Mouse (Mus musculus): ENCODE measurements around the gene Adcy5.

Adcy5 gene

GRCm38 (mm10) chr16:35206426-35206825 is 51.7 kb downstream of the Adcy5 start:
- no peak for DNase-seq (ENCODE audit: low spot score)

GRCm38 (mm10) chr16:35208796-35209195 is 54.1 kb downstream of the Adcy5 start:
- DNase-seq (ENCODE audit: low spot score), result no peak

- no peak for DNase-seq (ENCODE audit: low spot score)
Measured at GRCm38 (mm10) chr16:35209753-35210152, 55.1 kb downstream of the Adcy5 start.

DNA sequence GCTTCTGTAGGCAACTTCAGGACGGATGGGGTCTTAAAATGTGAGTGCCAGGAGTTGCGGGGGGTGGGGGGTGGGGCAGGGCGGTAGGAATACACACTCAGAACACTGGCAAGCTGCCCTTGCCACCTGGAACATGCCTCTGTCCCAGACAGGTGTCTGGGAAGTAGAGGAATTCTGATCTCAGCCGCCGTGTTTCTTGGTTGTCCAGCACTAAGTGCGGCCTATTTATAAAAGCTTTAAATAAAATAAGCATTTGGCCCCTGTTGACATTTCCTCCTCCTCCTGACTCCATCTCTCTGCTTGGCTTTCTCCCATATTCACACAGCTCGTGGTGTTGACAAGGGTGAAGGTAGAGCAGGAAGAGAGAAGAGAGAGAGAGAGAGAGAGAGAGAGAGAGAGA is 60.4 kb downstream of the Adcy5 start:
- DNase-seq (ENCODE audit: low spot score), result no peak

DNA sequence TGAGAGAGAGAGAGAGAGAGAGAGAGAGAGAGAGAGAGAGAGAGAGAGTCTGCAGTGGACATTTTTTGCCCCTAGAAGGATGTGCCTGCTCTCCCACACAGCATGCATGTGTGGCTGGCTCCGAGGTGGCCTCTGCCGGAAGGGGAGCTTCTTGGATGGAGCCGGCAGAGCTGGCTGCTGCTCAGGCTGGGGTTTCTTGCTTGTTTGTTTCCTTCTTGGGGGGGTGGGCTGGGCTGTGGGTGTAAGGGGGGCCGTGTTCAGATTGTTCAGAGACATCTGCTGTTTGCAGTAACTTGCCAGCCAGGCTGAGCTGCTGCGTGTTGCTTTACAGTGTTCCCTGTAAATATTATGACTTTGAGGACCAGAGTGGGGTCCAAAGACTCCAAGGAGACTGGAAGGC is 60.8 kb downstream of the Adcy5 start:
- DNase-seq (ENCODE audit: low spot score), result no peak

GRCm38 (mm10) chr16:35216826-35217491 is 62.3 kb downstream of the Adcy5 start:
- no peak for DNase-seq (ENCODE audit: low spot score)

- no peak for DNase-seq (ENCODE audit: low spot score)
Measured at GRCm38 (mm10) chr16:35220412-35220811, 65.7 kb downstream of the Adcy5 start.

DNA sequence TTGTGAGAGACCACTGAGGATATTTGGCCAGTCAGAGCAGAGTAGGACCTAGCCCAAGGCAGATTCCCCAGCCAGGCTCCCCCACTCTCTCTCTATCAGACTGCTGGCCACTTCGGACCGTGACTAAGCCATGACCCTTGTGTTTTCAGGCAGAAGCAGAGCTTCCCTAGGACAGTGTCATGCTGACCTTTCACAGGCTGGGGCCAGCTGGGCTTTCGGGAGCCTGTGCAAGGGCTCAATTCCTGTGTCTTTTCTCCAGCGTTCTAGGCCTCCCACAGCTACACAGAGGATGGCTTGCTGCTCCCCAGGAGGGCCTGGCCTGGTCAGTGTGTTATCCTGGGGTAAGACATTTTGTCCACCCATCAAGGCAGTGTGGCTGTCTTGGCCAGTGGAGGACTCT is 66.9 kb downstream of the Adcy5 start:
- peak; percentile 42 for DNase-seq (ENCODE audit: low spot score)

- no peak for DNase-seq (ENCODE audit: low spot score)
Measured at GRCm38 (mm10) chr16:35223930-35224329, 69.3 kb downstream of the Adcy5 start.

GRCm38 (mm10) chr16:35224716-35225115 is 70.0 kb downstream of the Adcy5 start:
- DNase-seq (ENCODE audit: low spot score), result no peak

DNA sequence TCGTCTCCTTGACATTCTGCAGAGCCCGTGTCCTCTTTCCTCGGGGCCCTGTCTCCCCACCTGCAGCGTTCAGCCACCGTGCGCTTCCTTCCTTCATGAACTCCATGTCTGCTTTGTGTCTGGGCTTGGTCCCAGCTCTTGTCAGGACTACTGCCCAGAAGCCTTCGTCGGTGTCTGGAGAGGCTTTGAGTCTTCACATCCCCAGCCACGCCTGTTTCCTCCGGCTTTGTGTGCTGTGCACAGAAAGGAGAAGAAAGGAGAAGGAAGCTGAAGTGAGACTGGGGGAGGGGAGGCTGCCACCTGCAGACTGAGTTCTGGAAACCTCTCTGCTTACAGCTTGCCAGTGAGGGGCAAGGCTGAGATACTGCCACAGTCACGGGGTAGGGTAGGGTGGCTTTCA is 74.9 kb downstream of the Adcy5 start:
- DNase-seq (ENCODE audit: low spot score), result no peak

DNA sequence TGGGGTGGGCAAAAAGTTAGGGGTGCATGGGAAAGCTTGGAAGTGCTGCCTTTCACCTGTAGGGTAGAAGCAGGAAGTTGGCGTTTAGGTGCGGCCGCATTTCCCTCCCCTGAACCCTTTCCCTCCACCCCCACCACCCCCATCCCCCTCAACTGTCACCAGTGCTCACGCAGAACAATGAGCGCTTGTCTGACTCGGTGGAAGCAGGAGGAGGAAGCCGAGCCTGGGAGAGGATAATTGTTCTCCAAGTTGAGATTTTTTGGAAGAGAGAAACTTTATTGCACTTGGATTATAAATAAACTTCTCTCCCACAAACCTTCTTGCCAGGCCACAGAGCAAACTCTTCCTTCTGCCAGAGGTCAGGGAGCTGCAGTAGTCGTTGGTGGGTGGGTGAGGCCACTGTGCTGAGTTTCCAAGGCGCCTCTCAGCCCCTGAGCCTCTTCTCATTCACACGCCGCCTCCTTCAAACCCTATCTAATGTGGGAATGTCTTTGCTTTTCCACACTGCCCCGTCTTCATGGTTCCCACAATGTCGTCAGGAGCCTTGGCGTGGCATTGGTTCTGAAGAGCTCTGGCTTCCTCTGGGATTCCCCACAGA is 77.6 kb downstream of the Adcy5 start:
- DNase-seq (ENCODE audit: low spot score), result no peak

DNA sequence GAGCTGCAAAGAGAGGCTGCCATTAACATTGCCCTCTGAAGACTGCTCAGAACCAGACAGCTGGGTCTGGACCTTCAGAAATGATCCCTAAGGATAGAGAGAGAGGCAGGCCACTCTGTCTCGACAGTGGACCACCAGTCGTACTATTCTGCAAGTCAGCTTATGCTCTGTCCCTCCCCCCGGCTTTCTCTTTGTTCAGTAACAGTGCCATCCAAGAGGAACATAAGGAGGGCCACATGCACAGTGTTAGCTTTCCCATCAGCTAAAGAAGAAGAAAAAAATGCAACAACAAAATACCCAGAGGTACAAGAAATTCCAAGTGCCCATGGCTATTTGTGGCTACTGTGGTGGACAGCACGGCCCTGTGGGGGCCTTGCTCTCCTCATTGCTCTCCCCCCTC is 78.7 kb downstream of the Adcy5 start:
- DNase-seq (ENCODE audit: low spot score), result no peak

GRCm38 (mm10) chr16:35237091-35237490 is 82.4 kb downstream of the Adcy5 start:
- no peak for DNase-seq (ENCODE audit: low spot score)

DNA sequence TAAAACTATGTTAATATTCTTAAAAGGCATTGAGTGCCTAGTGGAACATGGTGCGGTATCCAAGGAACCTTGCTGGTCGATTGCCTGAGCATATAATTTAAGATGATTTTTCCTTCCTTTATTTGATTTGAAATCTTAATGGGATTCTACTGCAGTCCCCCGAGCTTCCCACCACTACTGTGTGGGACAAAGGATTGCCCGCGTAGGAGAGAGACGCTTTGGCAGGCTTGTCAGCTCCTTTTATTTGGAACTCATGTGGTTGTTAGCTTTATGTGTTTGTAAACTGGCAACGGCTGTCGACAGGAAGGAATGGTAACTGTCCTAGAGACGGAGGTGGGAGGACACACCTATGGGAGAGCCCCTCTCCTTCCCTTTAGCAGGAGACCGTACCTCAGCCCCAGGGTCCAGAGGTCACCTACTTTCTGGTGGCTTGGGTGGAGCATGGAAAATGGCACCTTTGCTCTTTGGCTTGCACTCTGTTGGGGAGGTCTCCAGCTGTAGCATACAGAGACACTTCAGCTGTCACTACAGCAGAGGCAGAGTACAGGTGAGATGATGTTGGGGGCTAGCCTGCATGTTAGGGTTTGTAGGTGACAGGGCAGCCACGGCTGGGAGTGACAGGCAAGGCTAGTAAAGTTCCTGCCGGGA is 84.8 kb downstream of the Adcy5 start:
- DNase-seq (ENCODE audit: low spot score), result no peak

DNA sequence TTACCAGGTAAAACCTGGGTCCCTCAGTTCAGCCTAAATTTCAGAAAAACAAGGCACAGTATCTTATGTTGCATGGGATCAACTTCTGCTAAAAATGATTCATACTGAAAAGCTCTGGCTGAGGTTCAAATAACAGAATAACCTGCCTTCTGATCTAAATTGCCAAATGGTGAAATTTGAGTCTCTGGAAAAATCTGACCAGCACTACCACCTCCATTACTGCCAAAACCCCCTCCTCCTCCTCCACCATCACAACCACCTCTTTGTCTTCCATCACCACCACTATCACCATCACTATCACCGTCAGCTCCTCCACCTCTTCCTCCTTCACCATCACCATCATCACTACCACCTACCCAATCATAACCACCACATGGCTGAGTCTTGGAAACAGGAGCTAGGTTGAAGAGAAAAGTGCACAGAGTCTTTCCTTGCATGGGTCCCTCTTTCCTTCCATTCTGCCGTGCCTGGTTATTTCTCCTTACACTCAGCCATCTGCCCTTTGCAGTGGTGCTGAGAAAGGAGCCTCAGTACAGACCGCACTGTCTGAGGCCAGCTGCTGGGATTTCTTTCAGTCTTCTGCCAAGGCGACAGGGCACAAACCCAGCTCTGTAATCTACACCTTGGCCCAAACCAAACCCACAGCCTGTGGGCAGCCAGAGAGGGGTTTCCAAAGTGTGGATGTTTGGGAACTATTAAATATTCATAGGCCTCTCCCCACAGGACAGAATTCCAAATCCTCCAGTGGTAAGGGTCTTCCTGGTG is 85.5 kb downstream of the Adcy5 start:
- DNase-seq (ENCODE audit: low spot score), result no peak

DNA sequence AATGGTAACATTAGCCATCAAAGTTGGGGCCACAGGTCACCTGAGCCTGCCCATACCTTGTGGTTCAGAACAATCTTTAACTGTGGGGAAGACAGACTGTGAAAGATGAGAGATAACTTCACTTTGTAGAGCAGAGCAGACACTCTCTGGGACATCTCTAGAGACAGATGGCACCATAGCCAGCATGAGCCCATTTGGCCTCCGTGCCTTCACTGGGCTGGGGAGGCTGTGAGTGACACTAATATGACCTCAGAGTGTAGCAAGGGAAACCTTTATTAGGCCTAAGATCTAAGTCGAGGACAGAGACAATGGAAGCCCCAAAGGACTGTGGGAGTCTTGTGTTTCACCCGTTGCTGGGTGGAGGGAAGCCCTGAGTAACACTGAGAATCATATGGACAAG is 92.7 kb downstream of the Adcy5 start:
- no peak for DNase-seq (ENCODE audit: low spot score)

DNA sequence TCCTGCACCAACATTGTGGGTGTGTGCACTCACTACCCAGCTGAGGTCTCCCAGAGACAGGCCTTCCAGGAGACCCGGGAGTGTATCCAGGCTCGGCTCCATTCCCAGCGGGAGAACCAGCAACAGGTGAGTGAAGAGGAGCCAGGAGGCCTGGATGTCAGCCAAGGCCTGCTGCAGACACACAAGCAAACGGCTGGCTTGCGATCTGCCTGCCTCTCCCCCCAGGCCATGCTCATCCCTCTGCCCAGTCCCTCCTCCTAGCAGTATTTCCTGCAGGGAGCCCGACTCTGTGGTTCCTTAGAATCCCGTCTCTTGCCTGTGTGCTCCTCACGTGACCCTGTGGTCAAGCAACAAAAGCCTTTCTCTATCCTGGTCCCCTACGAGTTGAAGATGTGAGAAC is 94.1 kb downstream of the Adcy5 start:
- no peak for DNase-seq (ENCODE audit: low spot score)

GRCm38 (mm10) chr16:35249763-35250162 is 95.1 kb downstream of the Adcy5 start:
- DNase-seq (ENCODE audit: low spot score), result no peak

DNA sequence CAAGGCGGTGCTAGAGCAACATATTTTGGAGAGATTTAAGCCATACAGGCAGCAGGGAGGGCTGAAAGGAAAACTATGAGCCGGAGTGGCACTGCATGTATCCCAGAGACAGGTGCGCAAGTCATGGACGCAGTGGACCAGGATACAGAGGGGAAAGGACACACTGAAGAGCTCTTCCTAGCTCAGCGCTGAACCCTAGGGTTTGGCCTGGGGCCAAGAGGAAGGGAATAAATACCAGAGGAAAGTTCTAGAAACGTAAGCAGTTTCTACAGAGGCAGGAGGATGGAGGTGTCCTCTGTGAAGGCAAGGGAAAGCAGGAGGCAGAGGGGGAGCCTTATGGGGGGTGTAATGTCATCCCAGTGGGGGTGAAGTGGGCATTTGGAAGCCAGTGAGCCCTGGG is 97.0 kb downstream of the Adcy5 start:
- DNase-seq (ENCODE audit: low spot score), result no peak

- no peak for DNase-seq (ENCODE audit: low spot score)
Measured at GRCm38 (mm10) chr16:35252967-35253366, 98.3 kb downstream of the Adcy5 start.

DNA sequence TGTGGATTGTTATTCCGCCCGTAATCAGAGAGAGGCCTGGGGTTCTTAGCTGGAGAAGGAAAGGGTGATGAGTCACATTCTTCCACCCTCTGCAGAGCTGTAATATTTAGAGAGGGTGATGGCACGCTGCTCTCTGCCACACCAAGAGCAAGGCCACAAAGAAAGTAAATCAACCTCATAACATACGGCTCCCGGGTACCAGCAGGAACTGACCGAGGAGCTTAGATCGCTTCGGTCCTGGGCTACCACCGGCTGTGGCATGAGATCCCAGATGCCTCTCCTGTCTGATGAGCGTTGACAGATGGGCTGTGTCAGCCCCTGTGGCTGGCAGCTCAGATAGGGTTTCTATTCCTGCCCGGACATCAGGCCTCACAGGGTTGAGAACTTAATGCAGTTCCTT is 101.3 kb downstream of the Adcy5 start:
- DNase-seq (ENCODE audit: low spot score), result no peak

GRCm38 (mm10) chr16:35270353-35270934 is 115.8 kb downstream of the Adcy5 start:
- peak; percentile 96 for DNase-seq (ENCODE audit: low spot score)
